Mouse (Mus musculus): Measurements from ENCODE around the gene Cfap221. TPM values are rescaled to one million over a fixed set of nuclear protein-coding genes. Genes with fewer than 3 reads are reported as not detected.

Gene Cfap221
- polyA plus RNA-seq (2015; fragmentation: Nextera tagmentation; extraction: Ambion mirVana): not detected in 2 replicates

- peaks cover 5% of the 10 kb centered on the region for H3K4me1 ChIP-seq
- H3K4me2 ChIP-seq: peak within 1 kb of the TSS; percentile 79
- H3K9me3 ChIP-seq: no peaks in the 10 kb centered on the region
- peak within 1 kb of the TSS; percentile 72 for H3K9ac ChIP-seq
- peak; percentile 72; the same call in 1 of the 2 replicates for ATAC-seq (ENCODE audit: extremely low read depth, insufficient number of reproducible peaks, low FRiP score, low TSS enrichment)
- peak within 1 kb of the TSS; percentile 61 for H3K4me3 ChIP-seq
- 5% methylated on average over 30 of the region's 30 CpGs for WGBS
- no peak within 1 kb of the TSS for H3K27ac ChIP-seq (replicated peaks)
- no peaks in the 10 kb centered on the region for H3K27me3 ChIP-seq (replicated peaks)
- H3K36me3 ChIP-seq: no peaks in the 10 kb centered on the region
Measured at GRCm38 (mm10) chr1:119996798-119997581, at the start of gene Cfap221. Gene Cfap221, minus strand, starts transcription at chr1:119997234.

- H3K36me3 ChIP-seq: no peaks in the 10 kb centered on the region
- H3K9ac ChIP-seq: no peak overlapping the region
- no peak overlapping the region for H3K4me2 ChIP-seq
- no peak overlapping the region for H3K4me3 ChIP-seq
- H3K9me3 ChIP-seq: no peaks in the 10 kb centered on the region
- 0 out of 2 replicates have a peak, but pooled peaks cover 1% of the 10 kb centered on the region for H3K4me1 ChIP-seq
- WGBS: 79% methylated on average over 16 of the region's 16 CpGs
- no peak for ATAC-seq (ENCODE audit: extremely low read depth, insufficient number of reproducible peaks, low FRiP score, low TSS enrichment)
- no peak overlapping the region for H3K27ac ChIP-seq (replicated peaks)
- H3K27me3 ChIP-seq (replicated peaks): no peaks in the 10 kb centered on the region
Measured at GRCm38 (mm10) chr1:120044584-120044983, 47.5 kb upstream of the Cfap221 start.

- Histone ChIP-seq H3K9me3 (no peaks in the 10 kb centered on the region), H3K27ac (replicated peaks) (no peak overlapping the region), H3K27me3 (replicated peaks) (no peaks in the 10 kb centered on the region), H3K4me2 (no peak overlapping the region), H3K9ac (no peak overlapping the region), H3K36me3 (no peaks in the 10 kb centered on the region), H3K4me1 (peaks cover 7% of the 10 kb centered on the region; the same call in 1 of the 2 replicates), H3K4me3 (no peak overlapping the region)
- 74% methylated on average over 8 of the region's 8 CpGs for WGBS
- ATAC-seq (ENCODE audit: extremely low read depth, insufficient number of reproducible peaks, low FRiP score, low TSS enrichment): no peak
Measured at GRCm38 (mm10) chr1:120042421-120042820, 45.4 kb upstream of the Cfap221 start.

- no peak for ATAC-seq (ENCODE audit: extremely low read depth, insufficient number of reproducible peaks, low FRiP score, low TSS enrichment)
Measured at GRCm38 (mm10) chr1:120038594-120038993, 41.6 kb upstream of the Cfap221 start.

GRCm38 (mm10) chr1:120037021-120037683 lies 40.1 kb upstream of the Cfap221 start:
- peak overlapping the region; percentile 20; the same call in 1 of the 2 replicates for H3K27ac ChIP-seq (replicated peaks)
- H3K36me3 ChIP-seq: no peaks in the 10 kb centered on the region
- no peak overlapping the region for H3K9ac ChIP-seq
- ATAC-seq (ENCODE audit: extremely low read depth, insufficient number of reproducible peaks, low FRiP score, low TSS enrichment): no peak
- no peak overlapping the region for H3K4me2 ChIP-seq
- no peak overlapping the region for H3K4me3 ChIP-seq
- H3K4me1 ChIP-seq: peaks cover 25% of the 10 kb centered on the region
- H3K9me3 ChIP-seq: no peaks in the 10 kb centered on the region
- 46% methylated on average over 9 of the region's 9 CpGs for WGBS
- H3K27me3 ChIP-seq (replicated peaks): 0 out of 2 replicates have a peak, but pooled peaks cover 3% of the 10 kb centered on the region

More at GRCm38 (mm10) chr1:120038594-120038993, 41.6 kb upstream of the Cfap221 start:
- H3K4me3 ChIP-seq: no peak overlapping the region
- 70% methylated on average over 9 of the region's 9 CpGs for WGBS
- H3K36me3 ChIP-seq: no peaks in the 10 kb centered on the region
- H3K27me3 ChIP-seq (replicated peaks): no peaks in the 10 kb centered on the region
- no peaks in the 10 kb centered on the region for H3K9me3 ChIP-seq
- H3K4me1 ChIP-seq: peaks cover 19% of the 10 kb centered on the region
- no peak overlapping the region for H3K9ac ChIP-seq
- no peak overlapping the region for H3K27ac ChIP-seq (replicated peaks)
- no peak overlapping the region for H3K4me2 ChIP-seq

- Histone ChIP-seq H3K36me3 (no peaks in the 10 kb centered on the region), H3K27ac (replicated peaks) (no peak overlapping the region), H3K27me3 (replicated peaks) (0 out of 2 replicates have a peak, but pooled peaks cover 3% of the 10 kb centered on the region), H3K9ac (no peak overlapping the region), H3K9me3 (no peaks in the 10 kb centered on the region), H3K4me3 (no peak overlapping the region), H3K4me1 (peaks cover 25% of the 10 kb centered on the region), H3K4me2 (no peak overlapping the region)
- ATAC-seq (ENCODE audit: extremely low read depth, insufficient number of reproducible peaks, low FRiP score, low TSS enrichment): no peak
- WGBS: 75% methylated on average over 7 of the region's 7 CpGs
Measured at GRCm38 (mm10) chr1:120035456-120036034, 38.5 kb upstream of the Cfap221 start.

GRCm38 (mm10) chr1:120034793-120035192 lies 37.8 kb upstream of the Cfap221 start:
- no peak for ATAC-seq (ENCODE audit: extremely low read depth, insufficient number of reproducible peaks, low FRiP score, low TSS enrichment)
- H3K36me3 ChIP-seq: no peaks in the 10 kb centered on the region
- H3K9ac ChIP-seq: no peak overlapping the region
- WGBS: 52% methylated on average over 1 of the region's 1 CpGs
- no peak overlapping the region for H3K27ac ChIP-seq (replicated peaks)
- H3K4me1 ChIP-seq: peaks cover 25% of the 10 kb centered on the region
- H3K4me3 ChIP-seq: no peak overlapping the region
- H3K4me2 ChIP-seq: no peak overlapping the region
- no peaks in the 10 kb centered on the region for H3K9me3 ChIP-seq
- 0 out of 2 replicates have a peak, but pooled peaks cover 3% of the 10 kb centered on the region for H3K27me3 ChIP-seq (replicated peaks)

- 0 out of 2 replicates have a peak, but pooled peaks cover 3% of the 10 kb centered on the region for H3K27me3 ChIP-seq (replicated peaks)
- H3K4me2 ChIP-seq: peak overlapping the region; percentile 35; the same call in 1 of the 2 replicates
- no peaks in the 10 kb centered on the region for H3K9me3 ChIP-seq
- H3K4me1 ChIP-seq: peaks cover 21% of the 10 kb centered on the region
- no peak for ATAC-seq (ENCODE audit: extremely low read depth, insufficient number of reproducible peaks, low FRiP score, low TSS enrichment)
- H3K9ac ChIP-seq: no peak overlapping the region
- no peak overlapping the region for H3K27ac ChIP-seq (replicated peaks)
- no peak overlapping the region for H3K4me3 ChIP-seq
- H3K36me3 ChIP-seq: no peaks in the 10 kb centered on the region
- WGBS: 58% methylated on average over 2 of the region's 2 CpGs
Measured at GRCm38 (mm10) chr1:120033469-120033854, 36.4 kb upstream of the Cfap221 start.

GRCm38 (mm10) chr1:120032804-120033468 lies 35.9 kb upstream of the Cfap221 start:
- Histone ChIP-seq H3K4me1 (peaks cover 22% of the 10 kb centered on the region), H3K27ac (replicated peaks) (no peak overlapping the region), H3K4me3 (no peak overlapping the region), H3K9ac (no peak overlapping the region), H3K27me3 (replicated peaks) (0 out of 2 replicates have a peak, but pooled peaks cover 3% of the 10 kb centered on the region), H3K4me2 (peak overlapping the region; percentile 35; the same call in 1 of the 2 replicates), H3K36me3 (no peaks in the 10 kb centered on the region), H3K9me3 (no peaks in the 10 kb centered on the region)
- 40% methylated on average over 10 of the region's 10 CpGs for WGBS
- no peak; the same call in 1 of the 2 replicates for ATAC-seq (ENCODE audit: extremely low read depth, insufficient number of reproducible peaks, low FRiP score, low TSS enrichment)

- no peak for ATAC-seq (ENCODE audit: extremely low read depth, insufficient number of reproducible peaks, low FRiP score, low TSS enrichment)
- 77% methylated on average over 3 of the region's 3 CpGs for WGBS
- no peak overlapping the region for H3K4me3 ChIP-seq
- peaks cover 19% of the 10 kb centered on the region for H3K4me1 ChIP-seq
- no peak overlapping the region for H3K4me2 ChIP-seq
- H3K27ac ChIP-seq (replicated peaks): no peak overlapping the region
- 0 out of 2 replicates have a peak, but pooled peaks cover 3% of the 10 kb centered on the region for H3K27me3 ChIP-seq (replicated peaks)
- no peaks in the 10 kb centered on the region for H3K36me3 ChIP-seq
- H3K9ac ChIP-seq: no peak overlapping the region
- no peaks in the 10 kb centered on the region for H3K9me3 ChIP-seq
Measured at GRCm38 (mm10) chr1:120030474-120030873, 33.4 kb upstream of the Cfap221 start.
